Mouse (Mus musculus): ENCODE measurements at regions not wholly inside any gene's neighbourhood (a gene's known extent, or its start where the extent isn't known, plus 50 kb on each side); places are given as distances from the start of the nearest gene placed in this dataset.

- DNase-seq (ENCODE audit: low spot score), result no peak
Measured at GRCm38 (mm10) chr14:73978694-73979093, 317.7 kb downstream of the Gm21750 start.

GRCm38 (mm10) chr14:73996229-73996628, 335.2 kb downstream of the Gm21750 start:
- DNase-seq (ENCODE audit: low spot score), result no peak

- DNase-seq (ENCODE audit: low spot score), result no peak
Measured at GRCm38 (mm10) chr14:73997796-73998195, 336.8 kb downstream of the Gm21750 start.

GRCm38 (mm10) chr14:73999409-73999909, 338.4 kb downstream of the Gm21750 start:
- no peak for DNase-seq (ENCODE audit: low spot score)

- DNase-seq (ENCODE audit: low spot score), result no peak
Measured at GRCm38 (mm10) chr14:74006911-74007310, 345.9 kb downstream of the Gm21750 start.

DNA sequence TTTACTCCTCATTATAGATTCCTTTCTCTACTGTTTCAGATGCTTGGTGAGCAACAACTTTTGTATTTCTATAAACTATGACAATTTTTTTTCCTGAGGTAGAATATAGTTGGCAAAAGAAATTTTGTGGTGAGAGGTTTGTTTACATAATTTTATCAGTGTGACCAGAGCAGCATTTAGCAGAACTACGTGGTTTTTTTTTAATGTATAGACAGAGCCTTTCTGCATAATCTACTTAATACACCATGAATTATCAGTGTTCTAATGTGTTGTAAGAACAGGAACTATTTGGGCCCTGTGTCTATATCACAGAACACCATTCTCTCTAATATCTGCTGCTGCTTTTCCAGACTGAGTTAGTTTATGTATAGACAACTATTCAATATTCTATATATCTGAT, 350.5 kb downstream of the Gm21750 start:
- no peak for DNase-seq (ENCODE audit: low spot score)

DNA sequence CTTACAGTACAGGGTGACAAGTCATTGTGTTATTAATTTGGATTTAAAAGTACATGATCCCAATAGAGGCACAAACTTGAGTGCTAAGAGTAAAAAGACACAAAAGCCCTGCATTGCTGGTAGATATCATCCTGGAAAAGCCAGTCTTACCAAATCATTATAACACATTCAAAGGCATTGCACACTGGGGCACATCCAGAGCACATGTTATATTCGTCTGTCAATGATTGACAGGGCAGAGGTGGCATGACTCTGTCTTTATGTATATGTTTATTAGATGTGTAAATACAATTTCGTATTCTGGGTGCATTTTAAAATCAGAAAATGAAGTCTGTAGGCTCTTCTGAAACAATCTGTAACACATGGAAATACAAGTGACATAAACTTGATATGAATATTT, 358.4 kb downstream of the Gm21750 start:
- no peak for DNase-seq (ENCODE audit: low spot score)

GRCm38 (mm10) chr14:74047009-74047694, 386.1 kb downstream of the Gm21750 start:
- no peak for DNase-seq (ENCODE audit: low spot score)

- DNase-seq (ENCODE audit: low spot score), result no peak
Measured at GRCm38 (mm10) chr14:74047695-74048280, 386.8 kb downstream of the Gm21750 start.

DNA sequence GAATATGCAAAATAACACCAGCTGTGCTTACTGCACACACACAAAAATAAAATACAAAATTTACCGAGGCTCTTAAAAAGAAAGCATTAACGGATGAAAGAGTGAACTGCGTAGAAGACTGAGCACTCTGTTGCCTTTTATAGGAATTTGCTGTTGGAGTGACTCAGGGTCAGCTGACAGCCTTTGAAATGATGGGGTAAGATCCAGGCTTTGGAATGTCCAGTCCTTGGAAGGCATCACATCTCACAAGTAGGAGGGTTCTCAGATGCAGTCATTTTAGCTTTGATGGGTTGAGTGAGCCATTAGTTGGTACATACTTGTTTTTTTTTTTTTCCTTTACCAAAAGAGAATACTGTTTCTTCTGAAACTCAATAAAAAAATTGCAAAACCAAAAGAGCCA, 387.4 kb downstream of the Gm21750 start:
- DNase-seq (ENCODE audit: low spot score), result no peak

DNA sequence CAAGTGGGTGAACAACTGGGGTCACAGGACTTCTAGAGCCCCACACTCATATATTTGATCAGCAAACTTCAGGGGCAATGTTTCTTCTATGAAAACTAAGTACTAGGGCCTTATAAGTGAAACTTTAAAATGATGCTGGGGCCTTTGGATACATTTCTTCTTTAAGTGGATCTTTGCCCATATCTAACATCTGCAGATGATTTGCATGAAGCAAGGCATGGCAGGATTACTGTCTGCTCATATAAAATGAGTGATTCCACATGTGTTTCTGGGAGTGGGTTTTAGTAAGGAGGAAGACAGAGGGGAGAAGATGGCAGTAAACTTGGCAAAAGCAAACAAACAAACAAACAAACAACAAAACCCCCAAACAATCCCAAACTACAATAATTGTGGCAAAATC, 405.0 kb downstream of the Gm21750 start:
- DNase-seq (ENCODE audit: low spot score), result no peak

DNA sequence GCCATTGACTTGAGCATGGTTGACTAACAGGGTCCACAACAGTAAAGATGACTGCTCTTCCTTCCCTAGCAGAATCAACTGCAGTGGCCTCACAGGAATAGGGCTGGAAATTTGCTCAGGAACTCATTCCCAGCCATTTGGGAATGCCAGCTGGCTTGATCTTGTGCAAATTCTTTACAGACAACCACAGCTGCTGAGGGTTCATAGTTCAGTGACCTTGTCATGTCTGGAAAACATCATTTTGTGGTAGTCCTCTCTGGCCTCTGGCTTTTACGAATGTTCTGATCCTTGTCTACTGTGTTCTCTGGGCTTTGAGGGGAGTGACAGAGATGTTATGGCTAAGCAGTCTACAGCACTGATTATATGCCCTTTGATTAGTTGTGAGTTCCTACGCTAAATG, 432.0 kb downstream of the Gm21750 start:
- no peak for DNase-seq (ENCODE audit: low spot score)

DNA sequence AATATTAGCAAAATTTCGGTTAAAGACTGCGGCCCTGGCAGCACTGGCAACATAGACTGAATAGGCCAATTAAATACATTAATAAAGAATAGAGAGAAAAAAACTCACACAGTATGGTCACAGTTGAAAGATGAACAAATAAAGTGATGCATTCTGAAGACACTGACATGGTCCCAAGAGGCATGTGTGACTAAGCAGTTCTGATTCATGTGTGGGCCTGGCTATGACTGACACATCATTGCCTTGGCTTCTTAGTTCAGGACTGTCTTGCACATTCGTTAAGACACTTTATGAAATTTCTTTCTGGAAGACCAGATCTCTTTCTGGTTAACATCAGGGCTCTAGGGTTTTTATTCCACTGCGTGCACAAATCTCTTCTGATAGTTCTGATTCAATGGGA, 438.7 kb downstream of the Gm21750 start:
- DNase-seq (ENCODE audit: low spot score), result no peak

DNA sequence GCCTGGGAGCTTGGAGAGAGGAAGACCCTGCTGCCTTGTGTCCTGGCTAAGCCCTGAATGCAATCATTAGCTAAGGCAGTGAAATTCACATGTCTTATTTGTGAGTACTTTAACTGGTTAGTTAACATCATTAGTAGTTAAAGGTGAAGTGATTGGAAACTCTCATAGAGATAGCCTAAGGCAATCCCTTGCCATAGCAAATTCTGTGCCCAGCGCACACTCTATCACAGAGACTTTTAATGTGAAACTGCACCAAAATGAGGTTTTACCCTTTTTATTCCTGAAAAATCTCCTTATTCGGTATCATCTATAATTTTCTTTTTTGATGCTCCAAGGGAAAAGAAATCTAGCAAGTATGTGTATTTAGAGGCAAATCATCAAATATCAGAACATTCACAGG, 451.6 kb downstream of the Gm21750 start:
- no peak for DNase-seq (ENCODE audit: low spot score)

- no peak for DNase-seq (ENCODE audit: low spot score)
Measured at GRCm38 (mm10) chr14:74113116-74113515, 452.1 kb downstream of the Gm21750 start.

DNA sequence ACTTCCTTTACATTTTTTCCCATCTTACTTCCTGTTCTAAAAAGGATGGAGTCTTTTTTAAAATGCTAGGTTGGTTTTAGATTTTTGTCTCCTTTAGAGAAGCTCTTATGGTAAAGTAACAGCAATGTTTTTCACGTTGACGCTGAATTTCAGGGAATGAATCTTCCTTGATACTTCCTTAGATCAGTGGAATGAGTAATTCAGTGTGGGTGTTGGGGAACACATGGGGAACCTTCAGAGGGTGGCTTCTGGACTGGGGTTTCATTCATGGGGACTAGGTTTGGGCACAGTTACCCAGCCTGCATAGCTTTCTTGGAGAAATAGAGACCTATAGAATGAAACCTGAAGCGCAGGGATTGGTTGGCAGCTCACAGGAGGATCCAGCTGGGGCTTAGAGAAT, 452.5 kb downstream of the Gm21750 start:
- DNase-seq (ENCODE audit: low spot score), result no peak

GRCm38 (mm10) chr14:74117686-74118085, 456.7 kb downstream of the Gm21750 start:
- no peak for DNase-seq (ENCODE audit: low spot score)

DNA sequence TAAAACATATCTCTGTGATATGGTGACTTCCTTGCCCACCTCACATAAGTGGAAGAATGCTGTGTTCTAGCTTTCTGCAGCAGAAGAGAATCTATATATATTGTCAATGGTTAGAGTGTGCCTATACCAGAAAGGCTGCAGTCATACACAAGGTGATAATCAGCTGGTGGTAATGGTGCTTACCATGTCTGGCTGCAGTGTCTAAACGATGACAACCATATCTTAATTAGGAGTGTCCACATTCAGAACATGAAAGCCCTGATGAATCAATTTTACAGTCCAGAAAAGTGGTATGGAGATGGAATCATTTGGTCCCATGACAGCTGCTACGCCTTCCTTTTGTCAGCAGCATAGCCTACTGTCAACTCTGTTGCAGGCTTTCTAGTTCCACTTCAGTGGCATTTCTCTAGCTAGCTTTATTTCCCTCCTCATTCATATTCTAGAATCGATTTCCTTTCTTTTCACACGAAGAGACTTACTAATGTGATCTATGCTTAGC, 484.2 kb downstream of the Gm21750 start:
- no peak for DNase-seq (ENCODE audit: low spot score)

- DNase-seq (ENCODE audit: low spot score), result no peak
Measured at GRCm38 (mm10) chr14:74166221-74166620, 474.4 kb upstream of the Htr2a start.

DNA sequence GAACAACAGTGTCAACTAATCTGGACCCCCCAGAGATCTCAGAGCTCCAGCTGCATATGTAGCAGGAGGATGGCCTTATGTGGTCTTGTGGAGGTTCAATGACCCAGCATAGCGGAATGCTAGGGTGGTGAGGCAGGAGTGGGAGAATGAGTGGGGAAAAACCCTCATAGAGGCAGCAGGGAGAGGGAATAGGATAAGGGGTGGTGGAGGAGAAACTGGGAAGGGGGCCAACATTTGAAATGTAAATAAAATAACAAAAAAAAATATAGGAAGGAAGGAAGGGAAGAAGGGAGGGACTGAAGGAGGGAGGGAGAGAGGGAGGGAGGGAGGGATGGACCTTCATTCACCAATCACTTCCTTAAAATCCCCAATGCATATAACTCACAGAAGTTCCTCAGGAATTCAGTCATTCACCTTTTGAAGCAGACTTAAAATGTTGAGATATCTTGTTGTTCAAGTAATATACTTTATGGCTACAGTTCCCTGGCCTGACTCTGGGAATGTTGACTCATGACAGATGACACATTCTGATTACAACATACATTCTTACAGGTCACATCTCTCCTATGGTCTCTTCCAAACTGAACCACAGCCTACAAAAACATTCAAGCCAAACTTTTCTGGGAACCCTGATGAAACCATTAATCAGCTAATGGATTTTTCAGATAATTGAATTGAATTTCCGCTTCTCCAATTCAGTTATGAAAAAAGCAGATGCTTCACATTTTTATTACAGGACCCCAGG, 471.3 kb upstream of the Htr2a start:
- no peak for DNase-seq (ENCODE audit: low spot score)

DNA sequence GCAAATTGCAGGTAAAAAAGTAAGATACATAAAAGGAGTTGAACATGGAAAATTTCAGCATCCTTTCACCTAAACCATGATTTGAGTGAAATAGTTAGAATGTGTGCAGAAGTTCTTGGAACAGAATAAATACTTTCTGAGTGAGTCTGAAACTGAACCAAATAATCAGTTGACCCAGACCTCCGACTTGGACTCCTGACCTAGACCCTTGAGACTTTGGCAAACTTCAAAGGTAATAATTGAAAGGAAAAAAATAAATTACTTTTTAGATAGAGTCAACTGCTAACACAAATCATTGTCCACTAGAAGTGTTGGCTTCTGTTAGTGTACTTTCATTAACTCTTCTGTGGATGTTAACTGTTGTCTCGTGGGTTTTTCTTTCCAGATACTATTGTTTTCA, 460.6 kb upstream of the Htr2a start:
- no peak for DNase-seq (ENCODE audit: low spot score)

DNA sequence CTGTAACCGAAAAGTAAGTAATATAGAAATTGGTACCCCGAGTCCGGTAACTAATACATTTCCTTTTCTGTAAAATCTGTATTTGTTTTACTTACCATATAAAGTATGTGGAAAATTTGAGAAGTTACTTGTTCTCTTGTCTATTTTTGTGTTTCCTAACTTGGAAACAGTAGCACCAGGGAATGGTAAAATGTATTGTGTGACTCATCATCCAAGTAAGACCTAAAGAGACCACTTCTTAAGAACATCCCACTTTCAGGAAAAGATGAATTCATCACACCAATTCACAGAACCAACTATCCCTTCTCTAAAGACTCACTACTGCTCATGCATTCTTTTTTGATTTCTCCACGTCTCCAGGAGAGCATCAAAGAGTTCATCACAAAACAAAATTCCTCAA, 457.6 kb upstream of the Htr2a start:
- no peak for DNase-seq (ENCODE audit: low spot score)

DNA sequence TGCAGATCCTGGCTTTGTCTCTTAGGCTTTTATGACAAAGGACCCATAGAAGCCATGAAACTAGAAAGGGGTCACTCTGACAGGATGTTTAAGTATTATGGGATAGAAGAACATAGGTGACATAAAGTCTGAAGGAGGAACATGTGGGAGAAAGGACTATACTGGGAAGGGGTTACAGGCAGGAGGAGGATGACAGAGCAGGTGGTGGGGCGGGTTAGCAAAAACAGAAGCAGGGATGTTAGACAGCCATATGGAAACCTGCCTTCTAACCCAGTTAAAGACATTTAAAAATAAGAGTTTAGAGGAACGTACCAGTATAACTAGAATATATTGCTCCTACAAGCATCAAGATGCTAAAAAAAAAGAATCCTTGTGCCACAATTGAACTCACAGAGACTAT, 438.9 kb upstream of the Htr2a start:
- DNase-seq (ENCODE audit: low spot score), result no peak
